Mouse (Mus musculus) adrenal gland, postnatal 4 days (tissue): Measurements from ENCODE around the gene Olfr1047. TPM values are rescaled to one million over a fixed set of nuclear protein-coding genes. Genes with fewer than 3 reads are reported as not detected.
"Not testable (repeated sequence)": the region's sequence is repeated elsewhere in the genome, so short reads cannot be mapped to it uniquely, and the experiment has no call there.

Source experiments
- DNase-seq, 2 experiments: peaks; one replicate each; pipeline ENCODE4 v3.0.0; 2021 to 2022; ENCODE audit warnings: low spot score in 2 of 2, mixed read lengths in 2 of 2
- long read RNA-seq, 2 experiments: library from polyadenylated mRNA; stranded (forward); transcript quantifications; one replicate each; pipeline ENCODE4 v2.0.0; 2021
- total RNA-seq, 2 experiments: library from RNA; stranded (reverse); gene quantifications; 2 replicates each; pipeline ENCODE4 v1.2.3; 2021

The Olfr1047 gene
- total RNA-seq: not detected
- long read RNA-seq, experiment 1: 0 reads
- long read RNA-seq, experiment 2: 0 reads

- no peak for DNase-seq
Measured at GRCm38 (mm10) chr2:86231301-86231700, at the start of gene Olfr1047. TSS of gene Olfr1047 (minus strand) at chr2:86231401.

- DNase-seq: not testable (repeated sequence)
Measured at GRCm38 (mm10) chr2:86278988-86279387, 47.8 kb upstream of the Olfr1047 start, which contains the start of gene Olfr1051. TSS of gene Olfr1051 (minus strand) at chr2:86279088.

- not testable (repeated sequence) for DNase-seq
Measured at GRCm38 (mm10) chr2:86258228-86258627, 27.0 kb upstream of the Olfr1047 start, which contains the start of gene Olfr1049. TSS of gene Olfr1049 (minus strand) at chr2:86258328.

- DNase-seq: no peak
Measured at GRCm38 (mm10) chr2:86240189-86240588, 9.0 kb upstream of the Olfr1047 start, which contains the start of gene Olfr1048. TSS of gene Olfr1048 (minus strand) at chr2:86240289.

- no peak for DNase-seq
Measured at GRCm38 (mm10) chr2:86219214-86219613, 12.0 kb downstream of the Olfr1047 start, which contains the start of gene Olfr1046. TSS of gene Olfr1046 (minus strand) at chr2:86219314.

- no peak for DNase-seq
Measured at GRCm38 (mm10) chr2:86202909-86203308, 28.3 kb downstream of the Olfr1047 start, which contains the start of gene Olfr1045. TSS of gene Olfr1045 (minus strand) at chr2:86203009.

- DNase-seq: no peak
Measured at GRCm38 (mm10) chr2:86195863-86196262, 35.3 kb downstream of the Olfr1047 start.

GRCm38 (mm10) chr2:86185583-86185982, 45.6 kb downstream of the Olfr1047 start, which contains the start of gene Olfr52:
TSS of gene Olfr52 (minus strand) at chr2:86185683.
- DNase-seq: no peak

GRCm38 (mm10) chr2:86179950-86180349, 51.3 kb downstream of the Olfr1047 start:
- DNase-seq: no peak

- no peak for DNase-seq
Measured at GRCm38 (mm10) chr2:86177720-86178119, 53.5 kb downstream of the Olfr1047 start, which contains the start of gene Olfr1044. TSS of gene Olfr1044 (minus strand) at chr2:86177820.

Other genes starting within 250 kb of the Olfr1047 start
- not detected for gene Olfr1031, start 241.1 kb downstream of the Olfr1047 start, total RNA-seq
- not detected for gene Olfr1032, start 225.9 kb downstream of the Olfr1047 start, total RNA-seq
- 1 to 10 TPM; 3.2 to 6.0 TPM for gene Olfr1033, start 210.8 kb downstream of the Olfr1047 start, total RNA-seq
- gene Olfr1034, start 185.5 kb downstream of the Olfr1047 start, total RNA-seq: under 1 TPM; 0.11 to 0.31 TPM
- gene Olfr1036, start 157.4 kb downstream of the Olfr1047 start, total RNA-seq: not detected
- not detected for gene Olfr1037, start 144.0 kb downstream of the Olfr1047 start, total RNA-seq
- gene Olfr1039, start 95.5 kb downstream of the Olfr1047 start, total RNA-seq: not detected
- gene Olfr1040, start 84.7 kb downstream of the Olfr1047 start, total RNA-seq: not detected
- not detected for gene Olfr1042, start 69.6 kb downstream of the Olfr1047 start, total RNA-seq
- not detected for gene Olfr1043, start 63.9 kb downstream of the Olfr1047 start, total RNA-seq
- not detected for gene Olfr1044, start 53.6 kb downstream of the Olfr1047 start, total RNA-seq
- gene Olfr52, start 45.7 kb downstream of the Olfr1047 start, total RNA-seq: not detected
- not detected for gene Olfr1045, start 28.4 kb downstream of the Olfr1047 start, total RNA-seq
- gene Olfr1046, start 12.1 kb downstream of the Olfr1047 start, total RNA-seq: not detected
- not detected for gene Olfr1048, start 8.9 kb upstream of the Olfr1047 start, total RNA-seq
- not detected for gene Olfr1049, start 26.9 kb upstream of the Olfr1047 start, total RNA-seq
- not detected for gene Olfr1051, start 47.7 kb upstream of the Olfr1047 start, total RNA-seq
- not detected for gene Olfr1052, start 61.1 kb upstream of the Olfr1047 start, total RNA-seq
- not detected for gene Olfr1053, start 83.9 kb upstream of the Olfr1047 start, total RNA-seq
- gene Olfr1054, start 104.0 kb upstream of the Olfr1047 start, total RNA-seq: not detected
- gene Olfr1055, start 118.9 kb upstream of the Olfr1047 start, total RNA-seq: not detected
- gene Olfr1056, start 131.1 kb upstream of the Olfr1047 start, total RNA-seq: not detected
- not detected for gene Olfr1057, start 147.0 kb upstream of the Olfr1047 start, total RNA-seq
- gene Olfr1058, start 157.2 kb upstream of the Olfr1047 start, total RNA-seq: not detected
- not detected for gene Olfr1061, start 182.6 kb upstream of the Olfr1047 start, total RNA-seq
- gene Olfr1062, start 195.3 kb upstream of the Olfr1047 start, total RNA-seq: not detected
- gene Olfr1065, start 219.2 kb upstream of the Olfr1047 start, total RNA-seq: not detected
- gene Olfr1066, start 224.9 kb upstream of the Olfr1047 start, total RNA-seq: not detected